Mouse (Mus musculus): ENCODE results near the gene Serac1. TPM values are rescaled to one million over a fixed set of nuclear protein-coding genes. Genes with fewer than 3 reads are reported as not detected.

Serac1 gene
- total RNA-seq, 1 experiment from 2014 or later = 4.8 TPM

DNA sequence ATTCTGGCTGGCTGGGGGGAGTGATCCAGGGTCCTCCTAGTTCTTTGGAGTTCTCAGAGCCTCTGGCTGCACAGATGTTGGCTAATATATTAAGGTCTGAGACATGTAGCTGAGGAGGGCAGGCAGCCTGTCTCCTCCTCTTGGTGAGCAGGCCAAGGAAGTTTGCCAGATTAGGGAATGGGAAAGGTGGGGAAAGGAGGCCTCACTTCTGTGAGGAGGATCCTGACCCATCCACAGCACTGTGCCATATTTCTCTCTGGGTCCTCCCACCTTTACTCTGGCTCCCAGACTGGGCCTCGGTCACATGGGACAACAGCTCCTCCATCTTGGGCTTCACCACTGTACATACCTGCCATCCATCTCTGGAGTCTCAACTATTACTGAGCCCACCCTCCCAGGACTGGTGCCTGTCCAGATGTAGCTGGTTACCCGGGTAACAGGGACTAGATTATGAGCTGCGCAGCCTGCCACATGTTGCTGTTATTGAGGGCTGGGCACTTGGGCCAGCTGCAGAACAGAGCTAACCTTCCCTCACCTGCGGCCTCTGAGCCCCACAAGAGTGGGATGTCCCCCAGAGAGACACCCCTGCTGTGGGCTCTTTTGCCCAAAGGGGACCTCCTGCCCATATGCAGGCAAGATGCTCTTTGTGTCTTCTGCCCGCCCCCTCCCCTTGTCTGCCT lies 72.3 kb downstream of the Serac1 start:
- ATAC-seq (replicated peaks; ENCODE audit: low read depth, poor library complexity, severe bottlenecking) = no peak

DNA sequence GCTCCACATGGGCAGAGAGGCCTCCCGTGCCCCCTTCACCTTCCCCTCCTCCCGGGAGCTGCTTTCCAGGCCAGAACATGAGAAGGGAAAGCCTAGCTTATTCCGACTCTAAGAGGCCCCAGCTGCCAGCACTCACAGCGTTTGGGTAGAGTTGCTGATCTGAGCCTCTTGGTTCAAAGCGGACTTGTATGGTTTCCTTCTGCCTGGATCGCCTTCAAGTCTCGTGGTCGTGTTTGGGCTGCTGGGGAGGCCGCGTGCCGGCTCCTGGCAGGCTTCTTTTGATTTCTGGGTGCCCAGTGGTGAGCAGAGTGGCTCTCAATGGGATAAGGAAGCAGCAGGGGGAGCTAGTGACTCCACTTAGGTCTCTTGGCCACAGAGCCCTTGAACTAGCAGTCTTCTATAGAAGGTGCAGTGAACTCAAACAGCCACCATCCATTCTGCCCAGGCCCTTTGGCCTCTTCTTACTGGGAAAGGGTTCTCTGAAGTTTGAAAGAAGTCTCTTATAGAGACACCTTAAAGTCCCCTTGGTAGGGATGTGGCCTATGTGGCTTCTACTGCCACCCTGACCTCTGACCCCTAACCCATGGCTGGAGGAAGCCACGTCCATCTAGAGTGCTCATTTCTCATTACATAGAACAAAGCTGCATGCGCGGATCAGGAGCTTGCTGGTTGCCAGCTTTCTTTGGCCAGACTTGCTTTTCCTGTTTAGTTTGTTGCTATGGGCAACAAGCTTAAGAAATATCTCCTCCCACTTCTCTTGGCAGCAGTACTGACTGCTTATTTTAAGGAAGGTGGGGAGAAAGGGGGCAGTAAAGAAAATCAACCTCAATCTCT lies 73.7 kb downstream of the Serac1 start:
- ATAC-seq (replicated peaks; ENCODE audit: low read depth, poor library complexity, severe bottlenecking) = peak; percentile 40

DNA sequence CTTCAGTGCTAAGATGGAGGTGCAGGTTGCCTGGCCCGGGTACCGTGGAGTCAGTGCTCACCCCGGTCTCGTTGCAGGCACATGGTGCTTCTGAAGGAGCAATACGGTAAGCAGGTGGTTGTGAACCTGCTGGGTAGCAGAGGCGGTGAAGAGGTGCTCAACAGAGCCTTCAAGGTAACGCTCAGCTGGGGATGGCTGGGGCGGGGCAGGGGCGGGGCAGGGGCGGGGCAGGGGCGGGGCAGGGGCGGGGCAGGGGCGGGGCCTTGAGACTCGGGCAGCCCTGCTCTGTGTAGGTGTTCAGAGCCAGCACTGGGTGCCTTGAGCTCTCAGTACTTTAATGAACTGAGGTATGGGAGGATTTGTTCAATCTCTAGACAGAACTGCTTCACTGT lies 74.3 kb downstream of the Serac1 start:
- ATAC-seq (replicated peaks; ENCODE audit: low read depth, poor library complexity, severe bottlenecking) = no peak

DNA sequence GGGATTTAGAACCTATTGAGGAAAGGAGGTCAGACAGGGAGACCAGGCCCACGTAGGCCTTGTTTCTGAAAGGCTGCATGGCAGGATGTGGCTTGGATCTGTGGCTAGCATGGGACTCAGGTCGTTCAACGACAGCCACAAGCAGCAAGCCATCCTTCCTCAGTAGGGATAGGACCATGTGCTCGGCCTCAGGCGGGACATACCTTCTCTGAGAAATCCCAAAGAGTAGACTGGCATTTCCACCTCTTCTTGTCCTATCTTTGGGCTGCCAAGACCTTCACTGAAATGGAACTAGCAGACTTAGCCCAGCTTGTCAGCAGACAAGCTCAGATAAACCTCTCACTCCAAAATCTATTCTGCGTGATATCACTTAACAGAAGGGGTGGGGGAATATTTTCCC lies 75.9 kb downstream of the Serac1 start:
- ATAC-seq (replicated peaks; ENCODE audit: low read depth, poor library complexity, severe bottlenecking) = no peak

DNA sequence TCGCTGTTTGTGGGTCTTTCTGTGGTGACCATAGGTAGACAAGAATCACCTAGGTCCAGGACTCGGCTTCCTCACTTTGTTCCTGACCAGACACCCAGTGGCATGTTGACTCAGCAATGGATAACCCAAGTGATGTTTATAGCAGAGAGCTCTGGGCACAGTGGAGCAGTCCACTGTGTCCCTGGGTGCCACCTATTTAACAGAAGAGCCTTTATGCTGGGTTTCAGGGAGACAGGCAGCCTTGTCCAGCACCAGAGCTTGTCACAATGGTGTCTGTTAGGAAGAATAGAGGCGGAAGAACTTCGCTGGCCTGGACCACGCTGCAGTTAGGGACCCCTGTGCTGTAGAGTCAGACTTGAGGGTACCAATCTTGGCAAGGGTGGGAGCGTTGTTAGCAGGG lies 77.0 kb downstream of the Serac1 start:
- no peak for ATAC-seq (replicated peaks; ENCODE audit: low read depth, poor library complexity, severe bottlenecking)

DNA sequence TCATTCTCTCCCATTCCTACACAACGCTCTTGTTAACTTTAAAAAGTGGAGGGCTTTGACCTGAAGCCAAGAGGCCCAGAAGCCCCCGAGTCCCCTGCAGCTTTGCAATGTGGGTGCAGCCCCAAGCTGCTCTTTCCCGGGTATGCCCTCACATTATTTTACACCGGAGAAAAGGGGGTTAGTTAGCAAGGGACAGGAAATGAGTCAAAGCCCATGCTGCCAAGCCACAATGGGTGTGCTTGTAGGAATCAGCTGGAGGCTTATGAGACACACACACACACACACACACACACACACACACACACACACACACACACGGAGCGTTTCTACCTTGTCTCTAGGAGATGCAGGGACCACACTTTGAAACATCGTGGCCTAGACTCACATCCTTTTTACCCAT lies 77.7 kb downstream of the Serac1 start:
- ATAC-seq (replicated peaks; ENCODE audit: low read depth, poor library complexity, severe bottlenecking) = no peak

DNA sequence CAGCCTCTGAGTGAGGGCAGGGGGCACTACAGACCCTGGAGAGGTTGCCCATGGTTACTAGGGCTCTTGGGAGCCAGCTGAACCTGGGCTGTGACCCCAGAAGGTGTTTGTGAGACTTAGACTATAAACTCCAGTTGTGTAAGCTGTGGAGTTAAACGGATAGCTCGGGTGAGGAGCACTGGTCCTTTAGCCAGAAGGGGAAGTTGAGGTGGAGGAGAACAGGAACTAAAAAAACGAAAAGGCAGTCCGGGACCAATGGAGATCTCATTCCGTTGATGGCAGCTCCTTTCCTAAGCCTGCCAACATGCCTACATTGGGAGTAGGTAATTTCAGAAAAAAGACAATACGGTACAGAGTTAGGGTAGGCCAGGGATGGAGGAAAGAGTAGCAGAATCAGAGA lies 78.2 kb downstream of the Serac1 start:
- peak; percentile 53 for ATAC-seq (replicated peaks; ENCODE audit: low read depth, poor library complexity, severe bottlenecking)

DNA sequence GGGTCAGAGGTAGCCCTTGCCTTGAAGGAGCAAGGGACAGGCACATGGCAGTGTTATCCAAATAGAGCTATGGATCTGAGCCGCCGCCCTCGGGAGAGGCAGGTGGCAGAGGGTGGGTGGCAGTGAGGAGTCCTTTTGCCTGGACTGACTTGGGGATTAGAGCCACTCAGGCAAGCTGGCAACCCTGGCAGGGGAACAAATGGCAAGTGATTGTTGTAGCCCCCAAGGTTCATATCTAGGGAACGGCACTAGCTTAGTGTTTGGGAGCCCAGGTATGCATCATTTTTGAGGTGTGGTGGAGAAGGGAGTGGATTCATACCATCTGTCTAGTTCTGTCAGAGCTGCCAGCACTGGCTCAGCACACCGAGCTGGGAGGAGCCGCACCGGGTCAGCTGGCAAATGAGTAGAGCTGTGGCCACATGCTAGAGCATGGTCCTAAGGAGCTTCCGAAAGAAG lies 78.6 kb downstream of the Serac1 start:
- peak; percentile 15; the same call in 1 of the 2 replicates for ATAC-seq (replicated peaks; ENCODE audit: low read depth, poor library complexity, severe bottlenecking)

DNA sequence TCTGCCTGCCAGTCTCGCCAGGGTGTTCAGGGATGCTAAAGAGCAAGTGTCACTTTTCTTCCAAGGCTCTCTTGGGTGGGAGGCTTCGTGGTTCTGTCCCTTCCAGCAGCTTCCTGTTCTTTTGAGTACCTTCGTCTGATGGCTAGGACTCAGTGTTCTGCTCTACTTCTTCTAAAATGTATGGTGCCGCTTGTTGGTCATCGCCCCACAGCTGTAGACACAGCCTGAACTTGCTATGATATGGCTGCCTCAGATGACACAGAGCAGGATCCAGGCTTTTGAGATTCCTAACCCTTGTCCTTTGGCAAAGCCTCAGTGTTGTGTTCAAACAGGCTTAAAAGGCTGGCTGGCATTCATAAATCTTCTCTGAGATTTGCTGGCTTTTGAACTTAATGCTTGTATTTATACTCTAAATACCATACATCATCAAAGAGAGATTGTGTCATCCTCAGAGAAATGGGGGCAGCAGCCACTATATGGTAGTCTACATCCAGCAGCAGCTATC lies 80.5 kb downstream of the Serac1 start:
- no peak for ATAC-seq (replicated peaks; ENCODE audit: low read depth, poor library complexity, severe bottlenecking)

DNA sequence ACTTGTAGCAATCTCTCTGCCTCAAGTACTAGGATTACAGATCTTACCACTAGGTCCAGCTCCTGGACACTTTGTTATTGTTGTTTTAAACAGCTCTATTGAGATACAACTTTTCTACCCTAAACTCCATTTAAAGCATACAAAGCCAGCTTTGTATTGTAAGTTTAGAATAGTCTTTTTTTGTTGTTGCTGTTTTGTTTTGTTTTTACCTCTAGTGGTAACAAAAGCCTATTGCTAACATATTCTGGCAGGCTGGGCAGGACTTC lies 81.4 kb downstream of the Serac1 start:
- ATAC-seq (replicated peaks; ENCODE audit: low read depth, poor library complexity, severe bottlenecking) = no peak

DNA sequence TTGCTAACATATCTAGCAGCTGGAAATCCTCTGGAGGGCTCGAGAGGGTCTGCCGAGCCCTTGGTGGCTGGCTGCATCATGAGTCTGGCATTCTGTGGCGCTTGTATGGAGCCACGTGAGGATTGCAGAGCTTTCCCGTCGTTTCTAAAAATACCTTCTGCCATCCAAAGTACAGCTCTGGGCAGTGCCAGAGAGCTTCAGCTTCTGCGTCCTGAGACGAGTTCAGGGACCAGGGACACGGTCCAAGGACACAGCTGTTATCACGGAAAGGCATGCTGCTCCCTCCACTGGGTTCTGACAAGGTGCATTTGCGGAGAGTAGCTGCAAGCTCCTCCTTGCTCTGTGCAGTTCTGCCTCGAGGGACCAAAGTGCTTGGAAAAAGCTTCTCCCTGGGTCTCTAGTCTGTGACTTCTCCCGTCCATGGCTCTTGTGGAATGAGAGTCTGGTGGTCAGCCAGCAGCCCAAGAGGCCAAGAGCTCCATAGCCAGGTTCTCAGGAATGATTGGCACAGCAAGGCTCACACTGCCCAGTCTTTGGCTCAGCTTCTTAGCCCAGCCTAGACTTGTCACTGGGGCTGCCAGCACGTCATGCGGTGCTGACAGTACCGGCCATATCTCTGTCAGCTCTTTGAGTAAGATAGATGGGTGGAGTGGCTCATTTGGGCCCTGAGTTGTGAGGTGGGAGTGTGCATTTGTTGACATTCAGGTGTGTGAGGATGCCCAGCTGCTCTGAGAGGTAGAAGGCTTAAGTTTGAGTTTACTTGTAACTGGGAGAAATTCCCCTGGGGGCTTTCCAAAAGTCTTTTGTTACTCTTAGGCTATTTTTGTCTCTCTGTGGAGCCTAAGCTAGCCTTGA lies 81.9 kb downstream of the Serac1 start:
- ATAC-seq (replicated peaks; ENCODE audit: low read depth, poor library complexity, severe bottlenecking) = no peak

DNA sequence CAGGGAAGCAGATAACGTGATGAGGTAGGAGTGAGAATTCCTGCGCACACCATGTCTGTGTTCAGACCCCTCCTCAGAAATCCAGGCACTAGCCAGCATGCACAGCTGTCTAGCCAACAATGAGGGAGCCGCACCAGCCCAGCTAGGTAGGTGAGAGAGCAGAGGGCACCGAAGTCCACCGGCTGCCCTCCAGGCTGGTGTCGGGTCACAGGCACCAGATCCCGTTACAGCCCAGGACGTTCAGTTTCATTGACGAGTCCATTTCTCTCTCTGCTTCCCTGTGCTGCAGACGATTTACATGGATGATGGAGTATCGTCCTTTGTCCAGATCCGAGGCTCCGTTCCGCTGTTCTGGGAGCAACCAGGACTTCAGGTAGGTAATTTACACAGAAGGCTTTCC lies 83.0 kb downstream of the Serac1 start:
- ATAC-seq (replicated peaks; ENCODE audit: low read depth, poor library complexity, severe bottlenecking) = no peak

DNA sequence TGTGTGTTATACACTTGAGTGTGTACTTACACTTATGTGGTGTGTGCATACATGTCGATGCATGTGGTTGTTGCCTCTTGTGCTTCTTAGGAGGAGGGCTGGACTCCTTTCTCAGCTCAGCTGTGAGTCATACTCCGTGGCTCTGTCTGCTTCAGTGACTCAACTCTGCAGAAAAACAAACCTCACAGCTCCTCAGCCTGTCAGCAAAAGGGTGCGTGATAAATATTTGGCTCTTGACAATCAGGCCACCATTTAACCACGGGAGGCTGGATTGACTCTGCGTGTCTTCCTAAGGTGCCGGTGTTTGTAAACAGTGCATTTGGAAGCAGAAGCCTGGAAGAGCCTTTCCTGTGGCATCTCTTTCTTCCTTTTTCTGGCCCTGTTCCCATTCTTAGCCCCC lies 84.9 kb downstream of the Serac1 start:
- ATAC-seq (replicated peaks; ENCODE audit: low read depth, poor library complexity, severe bottlenecking) = no peak

DNA sequence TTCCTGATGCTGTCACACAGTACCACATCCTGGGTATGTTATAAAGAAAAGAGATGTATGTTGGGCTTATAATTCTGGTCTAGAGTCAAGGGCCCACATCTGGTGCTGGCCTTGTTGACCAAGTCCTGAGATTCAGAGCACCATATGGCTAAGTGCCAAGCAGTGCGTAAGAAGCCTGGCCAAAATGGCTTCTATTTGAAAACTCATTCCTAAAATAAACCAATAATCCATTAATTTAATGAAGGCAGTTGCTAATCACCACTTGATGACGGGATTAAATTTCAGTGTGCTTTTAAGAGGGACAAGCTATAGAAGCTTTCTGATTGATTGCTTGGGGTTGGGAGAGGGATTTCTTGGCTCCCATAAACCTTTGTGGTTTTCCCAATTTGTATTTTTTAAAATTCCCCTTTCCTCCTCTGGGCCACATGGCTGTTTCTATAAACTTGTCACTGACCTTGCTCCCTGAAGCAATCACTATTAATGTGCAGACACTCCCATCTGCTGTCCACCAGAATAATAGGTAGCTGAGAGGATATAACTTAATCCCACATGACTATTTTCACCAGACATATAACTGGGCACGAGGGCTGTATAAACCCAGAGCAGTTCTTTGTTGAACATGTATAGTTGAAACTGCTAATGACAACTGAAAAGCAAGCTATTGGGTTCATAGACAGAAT lies 85.8 kb downstream of the Serac1 start:
- ATAC-seq (replicated peaks; ENCODE audit: low read depth, poor library complexity, severe bottlenecking) = no peak

DNA sequence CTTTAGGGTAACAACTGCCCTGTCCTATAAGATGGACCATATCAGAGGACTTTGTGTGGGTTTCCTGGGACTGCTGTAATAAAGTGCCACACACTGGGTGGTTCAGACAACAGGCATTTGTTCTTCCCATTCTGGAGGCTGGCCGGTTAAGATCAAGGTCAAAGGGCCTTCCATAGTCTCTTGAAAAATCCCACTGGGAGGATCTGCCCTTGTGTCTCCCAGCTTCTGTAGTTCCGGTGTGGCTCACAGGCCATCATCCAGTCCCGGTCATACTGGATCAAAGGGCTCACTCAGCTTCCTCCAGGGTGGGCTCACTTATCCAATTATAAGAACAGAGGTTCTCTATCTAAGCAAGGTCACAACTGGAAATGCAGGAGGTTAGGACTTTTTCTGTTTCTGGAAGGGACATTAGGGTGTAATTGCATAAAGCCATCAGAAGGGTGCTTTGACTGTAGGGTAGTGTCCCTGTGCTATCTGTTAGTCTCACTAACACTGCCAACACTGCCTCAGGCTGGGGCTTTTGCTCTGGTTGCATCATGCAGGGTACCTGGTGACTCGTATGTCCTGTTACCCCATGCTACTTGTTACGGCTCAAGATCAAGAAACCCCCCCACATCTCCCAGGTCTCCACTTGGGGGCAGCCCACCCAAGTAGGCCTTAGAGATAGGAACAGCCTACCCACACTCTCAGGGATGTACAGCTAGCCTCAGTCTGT lies 86.5 kb downstream of the Serac1 start:
- 0 out of 2 replicates have a peak, but pooled peaks have one; percentile 36 for ATAC-seq (replicated peaks; ENCODE audit: low read depth, poor library complexity, severe bottlenecking)

Other genes with a start within 250 kb of the Serac1 start
- 28.0 and 36.5 TPM in 2 replicates for gene Snx9, start 238.4 kb downstream of the Serac1 start, total RNA-seq (2017)
- gene Synj2, start 138.5 kb downstream of the Serac1 start, total RNA-seq (2017) = 9.5 and 10.3 TPM in 2 replicates
- gene Gtf2h5, start within 50 bp of the Serac1 start, total RNA-seq (2017) = 51.5 and 63.0 TPM in 2 replicates
- 14.5 and 15.9 TPM in 2 replicates for gene Tulp4, start 26.7 kb upstream of the Serac1 start, total RNA-seq (2017)
- 7.0 and 8.4 TPM in 2 replicates for gene Tmem181a, start 177.1 kb upstream of the Serac1 start, total RNA-seq (2017)
- 13.9 and 14.0 TPM in 2 replicates for gene Dynlt1a, start 237.8 kb upstream of the Serac1 start, total RNA-seq (2017)

Measured in common myeloid progenitor, adult 5-6 weeks (primary cell).